Mouse (Mus musculus) intestine, embryonic 15.5 days (tissue): ENCODE measurements around the gene A930009A15Rik. TPM values are rescaled to one million over a fixed set of nuclear protein-coding genes. Genes with fewer than 3 reads are reported as not detected.

Experiments used
- ATAC-seq: fragments of 200-750 bp; cut with Nextera tagmentation; 2 replicates; pipeline ENCODE4 v1.8.0; 2017; ENCODE audit warnings: moderate TSS enrichment, moderate library complexity
- H3K27ac ChIP-seq: fragments of 300-500 bp; sonication (generic); 2 replicates; pipeline ENCODE4 v1.5.1; 2015; ENCODE audit warnings: mild to moderate bottlenecking, inconsistent platforms
- H3K27me3 ChIP-seq: fragments of 300-500 bp; sonication (generic); replicated peaks from 2 replicates; pipeline ENCODE4 v1.6.1; 2015; ENCODE audit warnings: inconsistent platforms
- H3K36me3 ChIP-seq: fragments of 300-500 bp; sonication (generic); 2 replicates; pipeline ENCODE4 v1.6.1; 2015; ENCODE audit warnings: inconsistent platforms
- H3K4me1 ChIP-seq: fragments of 300-500 bp; sonication (generic); replicated peaks from 2 replicates; pipeline ENCODE4 v1.6.1; 2015; ENCODE audit warnings: inconsistent platforms
- H3K4me2 ChIP-seq: fragments of 300-500 bp; sonication (generic); replicated peaks from 2 replicates; pipeline ENCODE4 v1.6.1; 2015; ENCODE audit warnings: mild to moderate bottlenecking, inconsistent platforms
- H3K4me3 ChIP-seq: fragments of 300-500 bp; sonication (generic); replicated peaks from 2 replicates; pipeline ENCODE4 v1.5.1; 2015; ENCODE audit warnings: inconsistent platforms
- H3K9ac ChIP-seq: fragments of 300-500 bp; sonication (generic); 2 replicates; pipeline ENCODE4 v1.6.1; 2015; ENCODE audit warnings: inconsistent platforms
- H3K9me3 ChIP-seq: fragments of 300-500 bp; sonication (generic); 2 replicates; pipeline ENCODE4 v1.6.1; 2016; ENCODE audit warnings: inconsistent platforms
- WGBS: fragments of 180-500 bp; shearing (Covaris S2); methylation state at CpG from one replicate; pipeline ENCODE4 v1.1.7; 2015; 5-methylcytosine and 5-hydroxymethylcytosine counted together
- polyA plus RNA-seq: library from polyadenylated mRNA; unstranded; fragments of >200 nt; fragmentation: Nextera tagmentation; extraction: Ambion mirVana; gene quantifications from 2 replicates; pipeline ENCODE4 v1.2.1, GENCODE M21; 2015

A930009A15Rik gene
- polyA plus RNA-seq, 1 experiment from 2014 or later: not detected

GRCm38 (mm10) chr10:115623956-115624671 lies 54.3 kb downstream of the A930009A15Rik start:
- no peak overlapping the region for H3K4me3 ChIP-seq
- ATAC-seq: no peak
- H3K9me3 ChIP-seq: no peaks in the 10 kb centered on the region
- no peaks in the 10 kb centered on the region for H3K36me3 ChIP-seq
- WGBS: 68% methylated on average over 15 of the region's 15 CpGs
- no peaks in the 10 kb centered on the region for H3K27me3 ChIP-seq
- no peak overlapping the region for H3K27ac ChIP-seq
- H3K4me1 ChIP-seq: no peaks in the 10 kb centered on the region
- no peak overlapping the region for H3K9ac ChIP-seq
- no peak overlapping the region for H3K4me2 ChIP-seq

- no peak overlapping the region for H3K4me3 ChIP-seq
- no peaks in the 10 kb centered on the region for H3K36me3 ChIP-seq
- H3K4me1 ChIP-seq: no peaks in the 10 kb centered on the region
- H3K27me3 ChIP-seq: no peaks in the 10 kb centered on the region
- H3K4me2 ChIP-seq: no peak overlapping the region
- ATAC-seq: no peak
- H3K27ac ChIP-seq: no peak overlapping the region
- H3K9ac ChIP-seq: no peak overlapping the region
- H3K9me3 ChIP-seq: no peaks in the 10 kb centered on the region
- 63% methylated on average over 2 of the region's 2 CpGs for WGBS
Observed at GRCm38 (mm10) chr10:115624957-115625356, 55.2 kb downstream of the A930009A15Rik start.

- 89% methylated on average over 6 of the region's 6 CpGs for WGBS
- Histone ChIP-seq H3K36me3 (no peaks in the 10 kb centered on the region), H3K27me3 (no peaks in the 10 kb centered on the region), H3K9ac (no peak overlapping the region), H3K4me3 (no peak overlapping the region), H3K4me2 (no peak overlapping the region), H3K27ac (no peak overlapping the region), H3K4me1 (no peaks in the 10 kb centered on the region), H3K9me3 (no peaks in the 10 kb centered on the region)
- no peak for ATAC-seq
Observed at GRCm38 (mm10) chr10:115626678-115627077, 56.9 kb downstream of the A930009A15Rik start.

Other genes starting within 250 kb of the A930009A15Rik start
- gene Tmem19, start 207.5 kb upstream of the A930009A15Rik start, polyA plus RNA-seq: 27.1 and 29.4 TPM in 2 replicates
- 20.5 and 22.2 TPM in 2 replicates for gene Thap2, start 185.5 kb upstream of the A930009A15Rik start, polyA plus RNA-seq
- 17.0 and 17.1 TPM in 2 replicates for gene Zfc3h1, start 185.0 kb upstream of the A930009A15Rik start, polyA plus RNA-seq
- 5.3 TPM in 2 replicates for gene Lgr5, start 17.8 kb downstream of the A930009A15Rik start, polyA plus RNA-seq
- gene Tspan8, start 246.8 kb downstream of the A930009A15Rik start, polyA plus RNA-seq: 205 and 222 TPM in 2 replicates